Mouse (Mus musculus): ENCODE data around the gene Capn7.
A peak's percentile ranks its signal among the peaks of the same experiment; 100 is the strongest.

Capn7 gene

DNA sequence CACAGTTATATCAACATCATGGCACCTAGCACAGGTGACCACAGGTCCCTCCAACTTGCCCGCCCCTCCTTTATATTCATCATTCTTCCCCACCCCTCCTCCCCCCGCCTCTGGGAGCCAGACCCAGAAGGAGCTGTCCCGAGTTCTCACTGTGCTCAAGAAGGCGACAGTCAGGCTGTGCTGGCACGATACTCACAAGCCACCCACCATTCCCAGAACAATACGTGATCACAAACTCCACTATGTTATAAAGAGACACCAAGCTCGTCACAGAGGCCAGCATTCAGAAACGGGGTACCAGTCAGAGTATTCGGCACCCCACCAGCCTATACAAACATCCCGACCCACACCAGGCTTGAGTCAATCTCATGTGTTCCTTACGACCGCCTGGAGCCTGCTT lies 60.9 kb downstream of the Capn7 start:
- no peak for DNase-seq

DNA sequence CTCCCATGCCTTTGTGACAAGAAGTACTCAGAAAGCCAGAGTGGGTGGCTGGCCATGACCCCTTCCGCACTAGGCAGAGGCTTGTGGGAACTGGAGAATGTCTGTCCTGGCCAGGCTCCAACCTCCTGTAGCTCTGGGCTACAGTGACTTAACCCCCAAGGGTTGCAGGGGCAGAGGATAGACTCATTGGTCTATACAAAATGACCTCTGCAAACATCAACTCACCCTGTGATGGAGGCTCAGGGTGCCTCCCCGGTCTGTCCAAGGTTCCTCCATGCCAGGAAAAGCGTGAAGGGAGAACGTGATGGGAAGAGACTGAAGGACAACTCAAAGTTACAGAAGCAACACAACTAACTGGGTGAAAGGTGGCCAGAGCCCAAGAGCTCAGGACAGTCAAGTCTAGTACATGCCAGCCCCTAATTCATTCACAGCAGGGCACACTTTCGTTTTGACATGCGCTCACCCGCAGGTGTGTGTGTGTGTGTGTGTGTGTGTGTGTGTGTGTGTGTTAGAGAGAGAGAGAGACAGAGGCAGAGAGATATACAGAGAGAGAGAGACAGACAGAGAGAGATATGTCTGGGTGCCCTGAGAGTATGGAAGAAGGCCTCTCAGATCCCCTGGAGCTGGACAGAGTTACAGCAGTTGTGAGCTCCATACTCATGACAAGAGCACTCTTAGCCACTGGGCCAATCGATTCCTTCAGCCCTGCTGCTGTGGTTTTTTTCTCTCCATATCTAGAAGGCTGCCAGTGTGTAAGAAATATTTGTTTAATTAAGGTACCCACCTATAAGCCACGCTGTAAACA lies 61.6 kb downstream of the Capn7 start:
- DNase-seq = no peak

DNA sequence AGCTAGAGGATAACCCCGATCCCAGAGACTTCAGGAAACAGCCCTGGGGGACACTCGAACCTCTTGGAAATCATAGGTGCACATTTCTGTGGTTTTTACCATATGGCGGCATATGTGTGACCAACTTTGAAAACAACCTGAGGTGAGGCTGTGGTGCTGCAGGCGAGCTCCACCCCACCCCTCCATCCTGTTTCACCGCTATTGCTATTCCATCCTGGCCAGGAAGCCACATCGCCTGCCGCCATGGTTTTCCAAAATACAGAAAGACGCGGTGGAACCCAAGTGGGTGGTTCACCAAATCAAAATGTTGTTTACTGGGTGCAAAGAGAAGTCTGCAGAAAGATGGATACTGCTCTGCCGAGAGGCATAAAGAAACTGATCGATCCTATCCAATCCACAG lies 62.4 kb downstream of the Capn7 start:
- DNase-seq = no peak

DNA sequence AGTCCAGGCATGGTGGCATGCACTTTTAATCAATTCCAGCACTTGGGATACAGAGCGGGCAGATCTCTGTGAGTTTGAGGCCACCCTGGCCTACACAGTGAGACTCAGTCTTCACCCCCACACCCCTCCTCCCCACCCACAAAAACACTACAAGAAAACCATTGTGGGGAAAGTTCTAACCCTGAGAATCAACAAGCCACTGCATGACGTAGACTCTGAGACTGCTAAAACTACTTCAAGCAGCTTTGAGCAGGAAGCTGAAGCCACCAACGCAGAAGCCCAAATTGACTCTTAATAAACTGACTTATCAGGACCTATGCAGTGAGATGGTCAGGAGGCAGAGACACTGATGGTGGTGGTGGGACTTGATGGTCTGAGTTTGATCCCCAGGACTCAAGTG lies 62.8 kb downstream of the Capn7 start:
- no peak for DNase-seq

DNA sequence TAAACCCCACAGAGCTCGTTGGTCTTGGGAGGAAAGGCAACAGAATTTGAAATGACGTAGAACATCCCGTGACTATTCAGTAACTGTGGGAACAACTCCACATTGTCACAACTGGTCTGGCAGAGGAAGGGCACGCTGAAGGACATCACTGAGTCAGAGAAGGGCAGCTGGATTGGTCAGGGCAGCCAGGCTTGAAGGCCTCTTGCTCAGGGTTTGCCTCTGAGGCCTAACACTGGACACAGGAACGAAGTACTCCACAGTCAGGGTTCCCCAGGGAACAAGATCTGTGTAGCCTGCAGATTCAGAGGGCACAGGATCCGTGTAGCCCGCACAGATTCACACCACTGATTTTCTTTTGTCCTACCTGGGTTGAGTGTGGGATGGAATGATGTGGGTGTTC lies 63.8 kb downstream of the Capn7 start:
- DNase-seq = no peak

DNA sequence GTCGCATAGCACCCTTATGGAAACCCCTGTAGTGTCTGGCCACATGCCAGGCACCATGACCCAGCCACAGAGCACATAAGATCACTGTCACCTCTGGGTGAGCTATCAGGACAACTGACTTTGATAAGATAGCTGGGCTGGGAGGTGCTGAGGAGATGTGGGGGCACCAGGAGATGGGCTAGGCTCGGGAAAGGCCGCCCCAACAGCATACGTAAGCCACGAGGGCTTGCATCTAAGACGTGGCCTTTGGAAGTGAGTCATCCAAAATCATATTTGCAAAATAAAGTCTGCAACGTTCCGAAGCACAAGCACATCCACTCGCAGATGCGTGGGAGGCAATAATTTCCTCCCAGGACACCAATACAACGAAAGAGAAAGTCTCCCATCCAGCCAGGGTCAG lies 64.5 kb downstream of the Capn7 start:
- no peak for DNase-seq

DNA sequence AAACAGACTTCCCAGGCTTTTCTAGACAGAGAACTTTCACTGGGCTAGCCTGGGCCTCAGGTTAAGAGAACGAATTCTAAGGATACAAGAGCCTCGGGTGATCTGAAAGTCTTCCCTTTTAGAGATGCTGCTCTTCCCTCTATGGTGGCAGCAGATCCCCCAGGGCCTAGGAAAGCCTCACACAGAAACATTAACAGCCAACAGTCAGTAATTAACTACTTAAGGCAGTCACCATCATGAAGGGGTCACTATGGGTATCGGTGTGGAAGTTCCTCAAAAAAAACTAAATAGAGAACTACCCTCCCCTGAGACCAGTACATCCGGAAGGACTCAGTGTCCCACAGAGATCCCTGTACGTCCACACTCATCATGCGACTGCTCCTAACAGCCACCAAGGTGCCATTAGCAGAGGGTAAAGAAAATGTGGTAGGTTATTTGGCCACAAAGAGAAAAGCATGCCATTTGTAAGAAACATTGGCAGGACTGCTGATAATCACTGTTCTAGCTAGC lies 65.5 kb downstream of the Capn7 start:
- DNase-seq = no peak

DNA sequence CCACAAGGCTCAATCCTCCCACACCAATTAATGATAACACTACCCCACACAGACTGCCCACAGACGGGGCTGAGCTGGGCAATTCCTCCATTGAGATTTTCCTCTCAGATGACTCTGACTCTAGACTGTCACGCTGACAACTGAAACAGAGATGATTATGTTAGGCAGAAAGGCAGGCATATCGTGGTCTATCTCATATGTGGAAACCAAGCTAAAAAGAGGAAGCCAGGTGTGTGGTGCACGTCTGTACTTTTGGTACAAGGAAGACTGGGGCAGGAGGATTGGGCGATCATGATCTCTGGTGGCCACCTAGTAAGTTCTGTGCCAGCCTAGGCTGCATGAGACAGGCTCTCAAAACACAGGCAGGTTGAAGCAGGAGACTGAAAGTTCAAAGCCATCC lies 66.3 kb downstream of the Capn7 start:
- no peak for DNase-seq

DNA sequence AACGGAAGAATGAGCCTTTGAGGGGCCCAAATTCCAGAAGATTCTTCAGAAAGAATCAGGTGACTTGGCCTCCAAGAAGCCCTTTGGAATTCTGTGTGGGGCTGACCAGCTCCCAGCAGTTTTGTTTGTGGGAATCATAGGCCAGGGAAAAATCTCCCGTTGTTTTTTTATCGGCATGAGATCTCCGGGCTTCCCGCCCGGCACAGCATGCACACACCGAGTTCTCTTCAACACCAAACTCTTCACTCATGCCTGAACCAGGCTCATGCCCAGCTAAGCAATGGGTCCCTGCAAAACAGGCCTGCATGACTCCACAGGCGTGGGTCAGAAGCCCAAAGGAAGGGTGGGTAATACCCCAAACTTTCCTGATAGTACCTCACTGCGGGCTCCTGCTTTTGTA lies 67.1 kb downstream of the Capn7 start:
- peak; percentile 73 for DNase-seq

DNA sequence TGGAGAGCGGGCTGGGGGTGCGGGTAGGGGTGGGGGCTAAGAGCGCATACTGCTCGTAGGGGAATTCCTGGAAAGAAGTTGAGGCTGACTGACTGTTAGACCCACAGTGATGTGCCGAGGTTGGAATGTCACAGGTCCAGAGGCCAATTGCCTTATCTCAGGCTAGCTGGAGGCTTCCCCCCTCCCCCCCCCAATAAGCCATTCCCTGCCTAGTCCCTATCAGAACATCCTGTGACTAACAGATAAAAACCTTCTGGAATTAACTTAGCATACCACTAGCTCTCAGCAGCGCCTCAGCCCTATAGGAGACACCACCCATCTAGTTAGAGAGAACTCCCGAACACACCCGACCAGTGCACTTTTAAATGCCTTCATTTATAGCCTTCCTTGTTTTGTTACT lies 67.6 kb downstream of the Capn7 start:
- DNase-seq = no peak

DNA sequence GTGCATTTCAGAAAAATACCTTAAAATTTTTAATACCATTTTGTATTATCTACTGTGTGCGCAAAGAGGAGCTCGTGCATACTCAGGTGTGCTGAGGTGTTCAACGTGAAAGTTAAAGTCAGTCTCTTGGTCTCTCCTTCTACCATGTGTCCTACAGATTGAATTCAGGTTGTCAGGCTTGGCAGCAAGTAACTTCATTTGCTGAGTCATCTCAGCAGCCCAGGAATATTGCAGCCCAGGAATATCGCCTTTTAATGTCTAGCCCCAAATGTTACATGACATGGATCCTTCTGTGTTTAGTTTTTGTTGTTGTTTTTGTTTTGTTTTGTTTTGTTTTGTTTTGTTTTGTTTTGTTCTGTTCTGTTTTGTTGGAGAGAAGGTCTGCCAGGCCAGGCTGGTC lies 68.2 kb downstream of the Capn7 start:
- no peak for DNase-seq

DNA sequence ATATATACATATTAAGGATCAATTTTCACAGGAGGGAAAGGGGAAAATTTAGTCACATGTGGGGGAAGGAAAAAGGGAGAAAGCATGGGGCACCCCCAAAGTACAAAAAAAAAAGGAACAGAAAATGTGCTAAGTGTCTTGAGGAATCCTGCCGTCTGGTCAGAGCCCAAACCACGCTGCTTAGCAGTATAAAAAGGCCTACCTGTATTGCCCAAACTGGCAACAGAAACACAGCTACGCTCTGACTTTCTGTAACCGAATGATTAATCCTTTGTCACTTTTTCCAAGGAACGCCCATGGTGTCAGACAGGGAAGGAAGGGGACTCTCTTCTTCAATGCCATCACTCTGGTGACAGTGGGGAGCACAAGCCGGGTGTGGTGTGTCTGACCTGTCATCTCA lies 69.2 kb downstream of the Capn7 start:
- DNase-seq = no peak

DNA sequence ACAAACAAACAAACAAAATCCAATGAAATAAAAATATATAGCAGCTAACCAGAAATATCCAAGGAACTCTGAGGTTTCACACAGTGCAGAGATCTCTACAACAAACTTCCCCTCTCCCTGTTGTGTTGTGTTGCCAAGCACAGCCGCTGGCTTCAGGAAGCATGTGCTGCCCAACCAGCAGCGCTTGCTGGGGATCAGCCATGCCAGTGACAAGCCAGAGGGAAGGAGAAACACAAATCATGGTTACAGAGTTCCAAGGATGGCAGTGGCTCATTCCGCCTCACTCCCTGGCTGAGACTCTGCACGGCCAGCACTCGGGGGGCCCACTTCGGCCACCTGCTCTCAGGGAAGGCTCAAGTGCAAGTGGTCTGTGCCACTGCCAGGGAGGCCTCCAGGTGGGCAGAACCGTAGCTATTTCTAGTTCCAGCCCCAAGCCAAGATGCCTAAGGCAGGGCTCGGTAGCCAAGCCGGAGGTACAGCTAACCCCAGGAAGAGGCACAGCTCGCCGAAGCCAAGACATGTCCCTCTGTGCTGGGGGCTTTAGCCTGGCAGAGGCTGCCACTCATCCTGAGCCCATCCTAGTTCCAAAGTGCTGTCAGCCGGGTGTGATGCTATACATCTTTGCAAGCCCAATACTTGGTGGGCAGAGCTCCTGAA lies 69.8 kb downstream of the Capn7 start:
- DNase-seq = peak; percentile 87

DNA sequence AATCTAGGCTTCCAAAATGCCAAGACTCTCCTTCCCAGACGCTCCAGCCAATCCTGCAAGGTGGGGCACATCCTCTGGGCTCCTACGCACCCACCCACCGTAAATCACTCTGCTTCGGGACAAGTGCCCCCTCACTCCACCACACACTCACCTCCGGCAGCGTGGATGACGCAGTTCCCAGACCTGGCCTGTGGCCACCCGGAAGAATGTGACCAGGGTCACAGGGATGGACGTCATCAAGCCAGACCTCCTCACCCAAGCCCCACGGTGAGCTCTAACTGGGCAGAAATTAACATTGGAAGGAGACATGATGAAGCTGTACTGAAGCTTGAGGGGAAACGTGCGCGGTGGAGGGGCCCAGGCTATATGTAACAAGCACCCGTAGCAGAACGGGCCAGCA lies 70.8 kb downstream of the Capn7 start:
- DNase-seq = no peak

DNA sequence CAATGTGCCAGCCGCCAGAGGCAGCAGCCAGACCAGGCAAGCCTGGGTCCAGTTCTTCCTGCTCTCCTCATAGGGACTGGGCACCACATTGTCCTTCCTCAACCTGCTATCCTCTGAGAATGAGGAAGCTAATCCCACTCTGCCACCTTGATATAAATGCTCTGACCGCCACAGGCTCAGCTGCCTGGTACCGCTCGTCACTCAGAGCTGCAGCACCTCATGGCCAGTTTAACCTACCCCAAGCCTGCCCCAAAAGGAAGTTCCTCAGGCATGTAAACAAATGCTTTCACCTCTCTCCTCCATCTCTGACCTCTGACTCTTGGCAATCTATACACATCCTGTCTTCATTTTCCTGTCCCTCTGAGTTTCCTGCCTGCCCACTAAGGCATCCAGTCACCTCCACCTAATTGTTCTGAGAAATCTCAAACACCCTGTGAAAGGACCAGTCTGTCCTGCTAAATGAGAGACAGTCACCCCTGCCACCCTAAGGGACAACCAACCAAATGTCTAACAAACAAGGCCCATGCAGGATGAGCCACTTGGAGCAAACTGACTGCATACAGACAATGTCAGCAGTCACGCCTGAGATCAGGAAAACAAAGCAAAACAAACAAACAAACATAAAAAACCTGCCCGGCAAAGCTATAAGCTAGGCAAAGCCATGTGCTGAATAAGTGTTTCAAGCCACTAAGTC lies 71.6 kb downstream of the Capn7 start:
- no peak for DNase-seq

DNA sequence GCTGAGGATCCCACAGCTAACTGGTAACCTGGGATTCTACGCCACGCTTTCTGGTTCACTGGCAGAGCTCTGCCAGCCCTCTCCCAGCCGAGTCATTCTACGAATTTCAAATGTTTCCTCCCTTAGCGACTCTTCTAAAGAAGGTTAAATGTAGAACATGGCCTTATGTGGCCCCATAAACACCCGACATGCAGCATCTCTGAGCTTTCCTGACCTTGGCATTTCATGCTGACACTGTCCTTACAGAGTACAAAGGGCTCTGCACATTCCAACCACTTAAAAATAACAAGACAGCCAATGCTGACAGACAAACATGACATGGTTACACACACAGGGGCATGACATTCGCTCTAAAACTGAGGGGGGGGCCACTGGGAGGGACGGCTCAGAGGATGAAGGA lies 72.2 kb downstream of the Capn7 start:
- DNase-seq = no peak

DNA sequence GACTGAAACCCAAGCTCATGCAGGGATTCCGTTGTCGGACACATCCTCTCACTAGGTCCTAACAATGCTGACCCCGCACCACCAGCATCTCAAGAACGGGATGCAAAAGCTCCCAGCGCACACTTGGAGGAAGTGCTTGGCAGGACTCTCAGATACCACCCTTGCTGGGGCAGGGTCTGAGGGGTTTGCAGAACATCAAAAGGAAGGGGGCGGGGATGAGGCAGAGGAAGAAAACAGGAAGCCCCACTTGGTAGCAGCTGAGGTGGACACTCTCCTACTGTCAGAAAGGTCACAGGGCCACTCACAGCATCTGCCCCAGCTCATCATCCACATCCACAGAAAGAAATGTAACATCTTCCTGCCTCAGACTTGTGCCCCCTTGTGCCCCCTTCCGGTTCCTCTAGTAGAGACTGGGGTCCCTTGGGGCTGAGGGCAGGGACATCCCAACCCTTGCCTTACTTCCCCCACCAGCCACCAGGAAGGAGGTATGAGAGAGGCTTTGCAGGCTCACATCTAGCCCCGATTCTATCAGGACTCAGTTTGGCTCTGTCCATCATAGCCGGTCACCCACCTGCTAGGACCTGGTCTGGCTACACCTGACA lies 73.8 kb downstream of the Capn7 start:
- no peak for DNase-seq

DNA sequence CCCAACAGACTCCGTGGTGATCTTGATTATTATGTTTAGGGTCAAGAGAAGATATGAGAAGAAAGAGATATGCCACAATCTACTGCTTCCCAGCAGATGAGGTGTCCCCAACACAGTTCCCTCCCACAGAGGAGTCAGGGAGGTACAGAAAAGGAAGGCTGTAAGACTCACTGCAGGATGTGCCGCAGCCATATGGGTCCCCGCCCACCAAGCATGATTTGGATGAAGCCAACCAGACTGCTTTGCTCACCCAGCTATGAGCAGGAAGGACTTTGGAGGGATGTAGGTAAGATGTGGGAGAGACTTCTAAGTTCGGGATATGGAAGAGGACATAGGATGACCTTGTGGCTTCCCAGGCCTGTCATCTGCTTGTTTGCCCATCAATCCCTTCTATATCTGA lies 74.3 kb downstream of the Capn7 start:
- DNase-seq = no peak

DNA sequence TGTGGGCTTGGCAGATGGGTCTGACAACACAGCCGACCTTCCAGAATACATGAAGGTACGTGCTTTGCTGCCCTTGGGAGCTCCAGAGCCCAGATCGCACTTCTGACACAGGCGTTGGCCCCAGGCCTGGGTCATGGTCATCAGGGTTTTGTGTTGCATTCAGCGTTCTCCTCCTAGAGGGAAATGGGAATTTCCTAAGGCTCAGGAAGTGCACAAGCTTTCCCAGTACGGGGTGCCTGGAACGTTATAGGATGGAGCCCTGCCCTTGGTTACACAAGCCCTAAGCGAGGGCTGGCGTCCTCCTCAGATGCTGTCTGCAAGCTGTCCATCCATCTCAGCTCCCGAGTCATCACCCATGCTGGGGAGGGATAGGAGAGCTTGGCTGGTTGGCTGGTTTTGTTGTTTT lies 76.2 kb downstream of the Capn7 start:
- DNase-seq = peak; percentile 77

DNA sequence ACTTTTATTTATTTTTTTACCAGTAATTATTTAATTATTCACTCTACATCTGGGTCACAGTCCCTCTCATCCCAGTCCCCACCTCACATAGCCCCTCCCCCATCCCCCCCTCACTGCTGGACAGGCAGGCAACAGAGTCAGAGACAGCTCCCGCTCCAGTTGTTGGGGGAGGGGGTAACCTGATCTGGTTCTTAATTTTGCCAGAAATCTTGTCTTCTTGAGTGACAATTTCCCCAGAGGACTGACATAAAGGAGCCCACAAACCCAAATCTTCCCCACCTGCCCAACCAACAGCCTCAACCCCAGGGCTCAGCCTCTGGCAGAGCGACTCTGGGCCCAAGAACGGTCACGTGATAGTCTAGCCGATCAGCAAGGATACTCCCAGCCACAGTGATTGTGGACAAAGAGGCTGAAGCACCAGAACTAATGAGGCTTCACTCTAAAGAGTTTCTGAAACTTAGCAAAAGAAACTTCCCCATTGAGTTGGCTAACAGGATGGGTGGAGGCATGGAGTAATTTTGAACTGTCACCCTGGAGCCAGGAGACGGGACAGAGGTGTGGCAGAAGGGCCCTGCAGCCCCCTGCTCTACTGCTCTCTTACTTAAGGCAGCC lies 77.1 kb downstream of the Capn7 start:
- DNase-seq = no peak

DNA sequence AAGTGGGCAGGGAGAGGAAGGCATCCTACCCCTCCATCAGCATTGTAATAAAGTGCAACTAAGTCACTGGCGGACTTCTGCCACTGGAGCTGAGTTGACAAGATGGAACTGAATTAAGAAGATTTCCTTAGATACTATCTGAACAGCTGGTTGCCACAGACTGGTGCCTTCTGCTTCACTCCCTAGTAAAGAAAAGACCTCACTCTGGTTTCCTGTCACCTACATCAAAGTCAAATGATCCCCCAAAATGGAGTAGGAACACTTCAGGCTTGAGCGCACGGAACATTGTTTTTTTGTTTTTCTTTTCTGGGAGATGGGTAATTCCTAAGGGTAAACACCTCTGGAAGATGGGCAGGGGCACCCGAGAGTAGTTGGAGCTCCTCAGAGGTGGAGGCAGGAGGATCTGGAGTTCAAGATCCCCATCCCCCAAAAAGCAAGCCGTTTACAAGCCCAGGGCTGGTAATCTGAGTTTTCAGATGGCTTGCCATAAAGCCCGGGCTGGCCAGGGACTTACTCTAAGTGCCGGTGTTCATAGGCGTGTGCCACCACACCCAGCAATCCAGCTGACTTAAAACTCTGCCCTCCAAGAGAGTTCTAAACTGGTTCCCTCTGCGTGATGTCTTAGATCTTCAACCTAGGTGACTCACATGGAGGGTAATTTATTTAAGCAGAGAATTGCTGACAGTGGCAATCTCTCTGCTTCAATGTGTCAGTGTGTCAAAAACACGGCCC lies 78.0 kb downstream of the Capn7 start:
- DNase-seq = no peak

DNA sequence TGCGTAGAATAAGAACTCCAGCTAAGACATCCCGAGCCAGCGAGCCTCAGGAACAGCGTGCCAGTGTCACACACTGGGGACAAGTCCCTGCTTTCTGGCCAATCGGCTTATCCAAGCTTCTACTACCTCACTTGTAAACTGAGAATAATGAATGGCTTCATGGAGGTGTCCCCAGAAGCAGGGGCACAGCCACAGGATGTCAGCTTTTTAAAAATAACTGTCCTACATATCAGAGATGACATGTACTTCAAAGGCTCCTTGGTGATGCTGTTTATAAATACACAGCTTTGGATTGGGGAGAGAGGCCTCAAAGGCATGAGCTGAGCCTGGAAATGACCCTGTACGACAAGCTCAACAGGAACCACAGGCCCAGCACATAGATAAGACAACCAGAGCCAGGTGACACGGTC lies 78.5 kb downstream of the Capn7 start:
- DNase-seq = no peak
